Mouse (Mus musculus) kidney, postnatal 25 days (tissue): ENCODE measurements around the gene Sirt1.

Experiments
- DNase-seq, 2 experiments: peaks; one replicate each; pipeline ENCODE4 v3.0.0; 2021; ENCODE audit warnings: mixed read lengths in 2 of 2

Gene Sirt1

GRCm38 (mm10) chr10:63381498-63382280, at the start of gene Sirt1:
Sirt1 (minus strand) TSS chr10:63381704.
- peak in 1 of 2 experiments; percentile 32 for DNase-seq

GRCm38 (mm10) chr10:63429785-63430305, 48.3 kb upstream of the Sirt1 start, which contains the start of gene Ctnna3:
Ctnna3 (plus strand) TSS chr10:63430098.
- DNase-seq = peak; percentile 92 to 97

- DNase-seq = peak; percentile 96 to 98
Observed at GRCm38 (mm10) chr10:63429380-63429779, 47.9 kb upstream of the Sirt1 start.

GRCm38 (mm10) chr10:63429023-63429340, 47.5 kb upstream of the Sirt1 start:
- no peak for DNase-seq

GRCm38 (mm10) chr10:63428243-63429022, 46.9 kb upstream of the Sirt1 start:
- peak; percentile 33 to 47 for DNase-seq

GRCm38 (mm10) chr10:63427146-63427545, 45.6 kb upstream of the Sirt1 start:
- peak in 1 of 2 experiments; percentile 26 for DNase-seq

- peak; percentile 56 to 57 for DNase-seq
Observed at GRCm38 (mm10) chr10:63424475-63424814, 42.9 kb upstream of the Sirt1 start.

- DNase-seq = peak in 1 of 2 experiments; percentile 16
Observed at GRCm38 (mm10) chr10:63423591-63424474, 42.3 kb upstream of the Sirt1 start.

- no peak for DNase-seq
Observed at GRCm38 (mm10) chr10:63422736-63422992, 41.2 kb upstream of the Sirt1 start.

GRCm38 (mm10) chr10:63421739-63422735, 40.5 kb upstream of the Sirt1 start, which contains the start of gene Gm7075:
Gm7075 (minus strand) TSS chr10:63421789.
- DNase-seq = peak; percentile 60 to 72

- DNase-seq = peak in 1 of 2 experiments; percentile 20
Observed at GRCm38 (mm10) chr10:63417061-63417460, 35.6 kb upstream of the Sirt1 start.

GRCm38 (mm10) chr10:63415850-63416249, 34.3 kb upstream of the Sirt1 start:
- peak in 1 of 2 experiments; percentile 6 for DNase-seq

GRCm38 (mm10) chr10:63415287-63415686, 33.8 kb upstream of the Sirt1 start:
- DNase-seq = peak in 1 of 2 experiments; percentile 3

- peak in 1 of 2 experiments; percentile 25 for DNase-seq
Observed at GRCm38 (mm10) chr10:63412756-63413155, 31.3 kb upstream of the Sirt1 start.

- DNase-seq = peak in 1 of 2 experiments; percentile 12
Observed at GRCm38 (mm10) chr10:63411674-63412073, 30.2 kb upstream of the Sirt1 start.

- DNase-seq = no peak
Observed at GRCm38 (mm10) chr10:63410162-63410956, 28.9 kb upstream of the Sirt1 start.

GRCm38 (mm10) chr10:63403636-63404035, 22.1 kb upstream of the Sirt1 start:
- peak; percentile 81 to 89 for DNase-seq

GRCm38 (mm10) chr10:63402731-63403504, 21.4 kb upstream of the Sirt1 start:
- peak in 1 of 2 experiments; percentile 40 for DNase-seq

GRCm38 (mm10) chr10:63396963-63397362, 15.5 kb upstream of the Sirt1 start:
- DNase-seq = peak; percentile 20 to 57

GRCm38 (mm10) chr10:63388948-63389347, 7.4 kb upstream of the Sirt1 start:
- DNase-seq = peak; percentile 31 to 48
